Mouse (Mus musculus) splenic B cell, adult 2 months (primary cell): ENCODE measurements around the gene Lmnb2.

ENCODE experiments used
- DNase-seq: peaks from one replicate; pipeline ENCODE4 v3.0.0-alpha.2; 2011; ENCODE audit warnings: low read depth, low spot score
- H3K27me3 ChIP-seq: 2 replicates; pipeline ENCODE4 v1.6.1; 2012; ENCODE audit warnings: mild to moderate bottlenecking, low read length, moderate library complexity, mixed read lengths; ENCODE audit not compliant: control insufficient read depth, poor library complexity, insufficient read depth, severe bottlenecking
- H3K36me3 ChIP-seq: 2 replicates; pipeline ENCODE4 v1.6.1; 2012; ENCODE audit warnings: mild to moderate bottlenecking, low read length, moderate library complexity, mixed read lengths; ENCODE audit not compliant: control insufficient read depth, poor library complexity, insufficient read depth, severe bottlenecking

The Lmnb2 gene

GRCm38 (mm10) chr10:80952449-80952848, 34.4 kb upstream of the Lmnb2 start:
- DNase-seq = no peak
- H3K36me3 ChIP-seq = no peaks in the 10 kb centered on the region
- no peaks in the 10 kb centered on the region for H3K27me3 ChIP-seq

GRCm38 (mm10) chr10:80951761-80952390, 33.8 kb upstream of the Lmnb2 start:
- no peaks in the 10 kb centered on the region for H3K27me3 ChIP-seq
- no peak for DNase-seq
- H3K36me3 ChIP-seq = no peaks in the 10 kb centered on the region

- no peak for DNase-seq
- H3K27me3 ChIP-seq = no peaks in the 10 kb centered on the region
- no peaks in the 10 kb centered on the region for H3K36me3 ChIP-seq
These were observed 32.3 kb upstream of the Lmnb2 start for GRCm38 (mm10) chr10:80950314-80950713.

GRCm38 (mm10) chr10:80949081-80949480, 31.0 kb upstream of the Lmnb2 start:
- no peak for DNase-seq
- Histone ChIP-seq H3K36me3 (no peaks in the 10 kb centered on the region), H3K27me3 (no peaks in the 10 kb centered on the region)

- no peak for DNase-seq
- Histone ChIP-seq H3K36me3 (no peaks in the 10 kb centered on the region), H3K27me3 (no peaks in the 10 kb centered on the region)
These were observed 30.5 kb upstream of the Lmnb2 start for GRCm38 (mm10) chr10:80948570-80948969.

GRCm38 (mm10) chr10:80947802-80948201, 29.8 kb upstream of the Lmnb2 start:
- no peaks in the 10 kb centered on the region for H3K27me3 ChIP-seq
- no peaks in the 10 kb centered on the region for H3K36me3 ChIP-seq
- no peak for DNase-seq

- Histone ChIP-seq H3K36me3 (no peaks in the 10 kb centered on the region), H3K27me3 (no peaks in the 10 kb centered on the region)
- DNase-seq = no peak
These were observed 28.8 kb upstream of the Lmnb2 start for GRCm38 (mm10) chr10:80946684-80947437.

- Histone ChIP-seq H3K36me3 (no peaks in the 10 kb centered on the region), H3K27me3 (no peaks in the 10 kb centered on the region)
- peak; percentile 52 for DNase-seq
These were observed 26.2 kb upstream of the Lmnb2 start for GRCm38 (mm10) chr10:80944231-80944630.

GRCm38 (mm10) chr10:80943701-80944100, 25.7 kb upstream of the Lmnb2 start:
- Histone ChIP-seq H3K36me3 (no peaks in the 10 kb centered on the region), H3K27me3 (no peaks in the 10 kb centered on the region)
- no peak for DNase-seq

GRCm38 (mm10) chr10:80942919-80943318, 24.9 kb upstream of the Lmnb2 start:
- no peaks in the 10 kb centered on the region for H3K36me3 ChIP-seq
- no peaks in the 10 kb centered on the region for H3K27me3 ChIP-seq
- DNase-seq = peak; percentile 25

GRCm38 (mm10) chr10:80940988-80941347, 22.9 kb upstream of the Lmnb2 start:
- Histone ChIP-seq H3K36me3 (no peaks in the 10 kb centered on the region), H3K27me3 (no peaks in the 10 kb centered on the region)
- DNase-seq = no peak

GRCm38 (mm10) chr10:80940320-80940987, 22.4 kb upstream of the Lmnb2 start:
- no peak for DNase-seq
- Histone ChIP-seq H3K36me3 (no peaks in the 10 kb centered on the region), H3K27me3 (no peaks in the 10 kb centered on the region)

- peak; percentile 83 for DNase-seq
- Histone ChIP-seq H3K27me3 (no peaks in the 10 kb centered on the region), H3K36me3 (no peaks in the 10 kb centered on the region)
These were observed 21.6 kb upstream of the Lmnb2 start for GRCm38 (mm10) chr10:80939671-80940070.

GRCm38 (mm10) chr10:80938831-80939550, 20.9 kb upstream of the Lmnb2 start:
- Histone ChIP-seq H3K36me3 (no peaks in the 10 kb centered on the region), H3K27me3 (no peaks in the 10 kb centered on the region)
- no peak for DNase-seq

GRCm38 (mm10) chr10:80937646-80938045, 19.6 kb upstream of the Lmnb2 start:
- Histone ChIP-seq H3K27me3 (no peaks in the 10 kb centered on the region), H3K36me3 (no peaks in the 10 kb centered on the region)
- peak; percentile 35 for DNase-seq
